Mouse (Mus musculus) embryo, embryonic 11 days (tissue): Measurements from ENCODE around the gene Zmym5.
"Not testable (repeated sequence)": the region's sequence is repeated elsewhere in the genome, so short reads cannot be mapped to it uniquely, and the experiment has no call there.

Source experiments
- DNase-seq: peaks from one replicate; pipeline ENCODE4 v3.0.0-alpha.2; 2015

The Zmym5 gene

GRCm38 (mm10) chr14:56776571-56777238, 34.8 kb downstream of the Zmym5 start:
- DNase-seq, result no peak

DNA sequence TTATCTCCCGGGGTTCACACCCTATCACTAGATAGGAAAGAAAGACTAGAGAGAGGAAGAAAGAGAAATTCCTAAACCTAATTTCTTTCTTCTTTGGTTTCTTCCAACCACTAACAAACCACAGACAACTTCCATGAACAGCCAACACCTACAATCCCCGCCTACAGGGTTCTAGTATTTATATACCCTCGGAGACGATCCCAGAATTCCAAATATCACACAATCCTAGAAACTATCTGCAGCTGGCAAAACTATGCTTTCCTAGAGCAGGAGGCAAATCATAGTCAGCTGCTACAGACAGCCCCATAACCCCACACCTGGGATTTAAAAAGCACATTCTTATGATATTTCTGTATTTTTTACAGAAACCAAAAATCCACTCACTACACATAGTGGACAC, 36.1 kb downstream of the Zmym5 start:
- DNase-seq, result no peak

DNA sequence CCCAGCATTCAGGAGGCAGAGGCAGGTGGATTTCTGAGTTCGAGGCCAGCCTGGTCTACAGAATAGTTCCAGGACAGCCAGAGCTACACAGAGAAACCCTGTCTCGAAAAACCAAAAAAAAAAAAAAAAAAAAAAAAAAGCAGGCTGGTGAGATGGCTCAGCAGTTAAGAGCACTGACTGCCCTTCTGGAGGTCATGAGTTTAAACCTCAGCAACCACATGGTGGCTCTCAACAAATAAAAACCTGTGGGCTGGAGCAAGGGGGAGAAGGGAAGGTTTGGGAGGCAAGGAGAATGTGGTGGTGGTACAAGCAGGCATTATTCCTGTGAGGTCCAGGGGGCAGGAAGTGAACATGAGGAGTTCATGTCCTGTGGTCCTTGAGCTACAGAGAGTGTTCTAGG, 45.1 kb downstream of the Zmym5 start:
- DNase-seq, result not testable (repeated sequence)

- DNase-seq, result not testable (repeated sequence)
Measured at GRCm38 (mm10) chr14:56765117-56765516, 46.4 kb downstream of the Zmym5 start.

- no peak for DNase-seq
Measured at GRCm38 (mm10) chr14:56751282-56751681, 60.2 kb downstream of the Zmym5 start.
